Mouse (Mus musculus): ENCODE results near the gene Olfr145.

The Olfr145 gene

DNA sequence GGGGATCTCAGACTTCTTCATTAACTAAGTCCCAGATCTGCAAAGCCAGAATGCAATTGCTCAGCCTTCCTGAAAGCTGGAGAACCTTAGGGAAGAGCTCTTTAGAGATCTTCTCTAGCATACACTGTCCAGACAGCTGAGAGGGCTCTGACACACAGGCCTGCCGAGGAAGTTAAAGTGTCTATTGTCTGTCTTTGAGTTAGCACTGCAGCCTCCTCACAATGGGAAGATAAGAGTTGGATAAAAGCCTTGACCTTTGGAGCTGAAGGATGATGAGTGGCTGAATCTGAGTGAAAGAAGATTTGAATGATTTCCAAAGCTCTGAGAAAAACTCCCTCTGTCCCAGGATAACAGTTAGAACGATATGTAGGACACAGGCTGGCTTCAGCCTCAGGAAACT, at the start of gene Olfr145:
Gene Olfr145 (plus strand): TSS at position 64 of the 400 bp plus-strand sequence.
- DNase-seq: no peak

DNA sequence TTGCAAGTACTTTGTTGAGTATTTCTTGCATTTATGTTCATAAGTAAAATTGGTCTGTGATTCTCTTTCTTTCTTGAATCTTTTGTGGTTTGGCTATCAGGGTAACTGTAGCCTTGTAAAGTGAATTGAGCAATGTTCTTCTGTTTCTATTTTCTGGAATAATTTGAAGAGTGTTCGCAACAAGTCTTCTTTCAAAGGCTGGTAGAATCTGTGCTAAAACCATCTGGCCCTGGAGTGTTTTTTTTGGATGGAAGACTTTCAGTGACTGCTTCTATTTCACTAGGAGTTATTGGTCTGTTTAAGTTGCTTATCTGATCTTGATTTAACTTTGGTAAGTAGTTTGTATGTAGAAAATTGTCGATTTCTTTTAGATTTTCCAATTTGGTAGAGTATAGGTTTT, 47.3 kb upstream of the Olfr145 start:
- DNase-seq: no peak

DNA sequence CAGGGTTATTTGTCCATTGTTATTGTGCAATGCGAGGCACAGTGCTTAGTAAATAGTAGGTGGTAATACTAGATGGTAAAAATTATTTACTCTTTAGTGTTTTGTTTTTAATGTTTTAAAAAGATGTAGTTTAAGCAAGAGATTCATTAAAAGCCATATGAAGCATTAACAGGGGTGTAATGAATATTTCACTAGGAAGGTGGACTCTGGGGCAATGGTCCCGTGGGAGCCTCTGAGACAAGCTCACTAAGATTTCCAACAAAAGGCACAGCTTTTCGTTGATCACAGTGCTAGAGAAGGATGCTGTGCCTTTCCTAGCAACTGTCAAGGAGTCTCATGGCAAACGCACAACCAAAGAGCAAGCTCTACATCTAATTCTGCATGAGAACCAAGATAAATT, 42.6 kb upstream of the Olfr145 start, which contains the start of gene Olfr877:
Gene Olfr877 (plus strand): TSS at position 301 of the 400 bp plus-strand sequence.
- no peak for DNase-seq

DNA sequence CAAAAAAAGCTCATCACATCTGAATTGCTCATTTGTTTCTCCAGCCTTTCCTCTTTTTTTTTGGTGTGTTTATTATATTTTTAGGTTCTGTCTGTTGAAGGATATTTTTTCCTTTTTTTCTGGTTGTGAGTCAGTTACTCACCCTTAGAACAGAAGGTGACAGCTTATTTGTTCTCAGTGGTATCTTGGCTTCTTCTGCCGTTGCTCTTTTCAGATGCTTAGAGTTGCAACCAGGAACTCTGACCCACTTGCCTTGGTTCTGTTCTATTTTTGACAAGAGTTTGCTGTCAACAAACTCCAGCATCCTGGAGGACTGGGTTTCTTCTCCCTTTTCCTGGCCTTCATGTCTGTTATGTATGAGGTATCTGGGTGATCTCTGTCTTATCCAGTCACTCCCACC, 33.2 kb upstream of the Olfr145 start:
- DNase-seq: no peak

DNA sequence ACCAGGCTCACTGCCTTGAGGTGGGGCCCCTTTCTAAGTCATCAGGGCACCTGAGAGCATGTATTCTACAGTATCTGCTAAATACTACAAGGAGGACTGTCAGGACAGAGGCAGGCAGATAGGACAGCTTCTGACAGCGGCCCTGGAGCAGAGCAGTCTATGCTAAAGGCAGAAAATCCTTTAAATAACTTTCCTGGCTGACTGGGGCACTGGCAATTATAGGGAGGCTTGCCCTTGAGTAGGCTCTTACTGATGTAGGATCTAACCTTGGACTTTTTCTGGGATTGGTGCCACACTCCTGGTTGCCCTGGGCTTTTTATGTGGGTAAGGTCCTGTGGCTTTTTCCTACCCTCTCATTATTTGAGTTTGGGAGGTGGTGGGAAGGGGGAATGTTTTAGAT, 26.3 kb upstream of the Olfr145 start:
- DNase-seq: no peak

DNA sequence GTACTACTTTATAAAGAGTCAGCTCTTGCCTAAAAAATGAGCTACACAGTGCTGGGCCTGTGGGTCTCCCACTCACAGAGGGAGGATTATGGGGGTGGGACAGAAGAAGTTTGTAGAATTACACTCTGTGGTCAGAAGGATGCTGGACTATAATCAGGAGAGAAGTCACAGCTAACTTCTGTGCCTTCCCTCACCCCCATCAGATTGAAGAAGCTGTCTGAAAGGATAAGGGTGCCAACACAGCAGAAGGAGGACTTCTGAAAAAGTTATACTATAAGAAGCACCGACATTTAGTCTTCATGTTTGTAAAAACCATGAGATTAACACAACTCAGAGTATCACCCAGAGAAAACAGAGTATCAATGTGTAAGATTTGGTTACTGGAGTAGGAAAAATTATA, 25.4 kb upstream of the Olfr145 start:
- no peak for DNase-seq

DNA sequence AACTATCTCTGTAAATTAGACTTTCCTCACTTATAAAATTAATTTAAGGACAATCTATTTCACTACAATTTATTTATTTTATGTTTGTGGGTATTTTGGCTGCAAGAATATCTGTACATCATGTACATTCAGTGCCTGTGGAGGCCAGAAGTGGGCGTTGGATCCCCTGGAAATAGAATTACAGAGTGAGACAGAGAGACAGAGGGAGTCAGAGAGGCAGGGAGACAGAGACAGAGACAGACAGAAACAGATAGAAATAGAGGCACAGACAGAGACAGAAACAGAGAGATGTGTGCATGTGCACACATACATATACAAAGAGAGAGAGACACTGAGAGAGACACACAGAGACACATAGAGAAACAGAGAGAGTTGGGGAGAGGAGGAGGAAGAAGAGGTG, 25.0 kb upstream of the Olfr145 start:
- DNase-seq: no peak

DNA sequence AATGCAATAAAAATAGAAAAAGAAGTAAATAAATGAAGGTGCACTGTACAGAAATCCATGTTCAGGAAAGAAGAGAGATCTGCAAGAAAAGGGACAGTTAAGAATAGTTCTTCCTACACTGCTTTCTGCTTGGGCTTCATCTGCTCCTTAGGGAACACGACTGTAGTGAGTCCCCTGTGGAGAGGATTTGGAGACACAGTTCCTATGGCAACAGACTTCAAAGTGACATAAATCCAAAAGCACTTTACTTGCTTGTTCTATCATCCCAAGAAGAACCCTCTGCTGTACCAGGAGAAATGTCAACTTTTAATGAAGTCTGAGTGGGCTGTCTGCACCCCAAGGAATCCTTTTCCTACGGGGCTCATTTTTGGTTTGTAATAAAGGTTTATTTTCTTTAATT, 5.6 kb upstream of the Olfr145 start:
- peak; percentile 10 for DNase-seq

DNA sequence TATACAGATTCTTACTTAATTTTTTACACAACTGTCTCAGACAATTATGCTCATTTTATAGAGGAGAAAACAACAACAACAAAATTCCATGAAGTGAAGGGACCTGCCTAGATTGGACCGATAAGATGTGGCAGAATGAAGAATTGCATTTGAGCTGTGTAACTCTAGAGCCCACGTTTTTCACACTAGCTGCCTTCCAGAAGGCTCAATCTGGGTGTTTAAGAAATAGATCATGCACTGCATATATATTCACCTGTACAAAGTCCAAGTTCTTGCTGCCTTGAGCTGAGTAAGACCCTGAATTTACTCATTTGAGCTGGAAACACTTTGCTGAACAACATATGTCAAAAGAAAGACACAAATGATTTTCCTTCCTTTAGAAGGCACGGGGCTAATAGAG, 9.0 kb downstream of the Olfr145 start:
- DNase-seq: no peak

DNA sequence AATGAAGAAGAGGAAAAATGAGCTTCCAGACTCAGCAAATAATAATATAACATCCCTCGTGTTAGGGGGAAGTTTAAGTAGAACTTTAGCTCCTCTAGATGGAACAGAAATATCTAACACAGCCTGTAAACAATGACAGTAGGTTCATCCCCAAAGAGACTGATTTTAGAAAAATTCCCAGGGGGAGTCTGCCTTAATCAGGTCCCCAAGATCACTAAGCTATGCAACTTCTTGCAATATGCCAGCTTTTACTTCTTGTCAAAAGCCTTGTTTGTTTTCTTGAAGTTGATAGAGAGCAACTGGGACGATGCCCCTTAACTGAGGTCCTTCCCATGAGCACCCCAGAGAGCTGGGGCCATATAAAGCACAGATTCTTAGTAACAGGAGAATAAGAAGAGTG, 21.0 kb downstream of the Olfr145 start, which contains the start of gene Olfr878:
Gene Olfr878 (plus strand): TSS at position 301 of the 400 bp plus-strand sequence.
- DNase-seq: no peak

DNA sequence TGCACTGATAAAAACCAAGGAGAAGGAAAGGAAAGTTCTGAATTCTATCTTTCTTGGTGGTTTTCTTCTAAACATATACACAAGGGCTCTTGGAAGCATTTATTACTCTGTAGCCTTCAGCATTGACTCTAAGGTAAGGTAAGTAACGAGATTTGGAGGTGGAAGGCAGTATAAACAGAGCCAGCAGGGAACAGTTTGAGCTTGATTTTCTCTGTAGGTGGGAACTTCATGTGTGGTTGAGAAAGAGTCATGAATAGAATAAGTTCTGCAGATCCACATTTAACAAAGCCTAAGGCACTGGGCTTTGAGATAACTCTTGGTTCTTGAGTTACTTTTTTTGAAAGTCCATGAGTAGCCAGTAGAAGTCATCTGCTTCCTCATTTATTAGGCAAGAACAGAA, 21.5 kb downstream of the Olfr145 start:
- no peak for DNase-seq

DNA sequence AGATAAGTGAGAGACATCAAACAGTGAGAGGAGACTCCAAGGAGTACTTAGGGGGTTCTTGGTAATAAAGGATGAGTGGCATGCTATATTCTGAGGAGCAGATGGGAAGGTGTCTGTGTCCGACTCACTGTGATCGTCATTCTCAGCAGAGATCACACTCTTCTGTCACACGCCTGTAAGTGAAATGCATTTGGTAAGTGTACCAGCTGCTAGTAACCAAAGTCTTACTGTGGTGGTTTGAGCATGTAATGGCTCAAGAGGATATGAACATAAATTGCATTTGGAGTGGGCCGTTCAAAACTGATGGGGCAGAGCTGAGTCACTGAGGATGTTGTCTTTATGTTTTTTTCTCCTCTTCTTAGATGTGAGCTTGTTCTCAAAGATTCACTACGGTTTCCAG, 27.7 kb downstream of the Olfr145 start:
- DNase-seq: no peak

DNA sequence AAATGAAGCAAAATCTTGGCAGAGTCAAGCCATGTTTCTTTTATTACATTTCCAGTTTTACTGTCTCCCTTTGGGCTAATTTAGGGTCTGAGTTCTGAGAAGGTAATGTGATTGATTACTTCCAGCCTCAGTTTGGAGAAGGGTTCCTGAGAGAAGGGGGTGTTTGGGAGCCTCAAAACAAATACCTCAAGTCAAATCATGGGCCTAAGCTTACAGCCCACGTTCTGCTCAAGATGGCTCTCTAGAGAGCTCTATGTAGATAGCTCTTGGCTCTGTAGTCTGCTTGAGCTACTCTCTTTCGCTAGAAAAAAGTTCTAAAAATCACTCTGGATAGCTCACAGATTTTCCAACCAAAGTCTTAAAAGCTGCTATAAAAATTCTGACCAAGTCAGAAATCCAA, 28.9 kb downstream of the Olfr145 start:
- DNase-seq: no peak

DNA sequence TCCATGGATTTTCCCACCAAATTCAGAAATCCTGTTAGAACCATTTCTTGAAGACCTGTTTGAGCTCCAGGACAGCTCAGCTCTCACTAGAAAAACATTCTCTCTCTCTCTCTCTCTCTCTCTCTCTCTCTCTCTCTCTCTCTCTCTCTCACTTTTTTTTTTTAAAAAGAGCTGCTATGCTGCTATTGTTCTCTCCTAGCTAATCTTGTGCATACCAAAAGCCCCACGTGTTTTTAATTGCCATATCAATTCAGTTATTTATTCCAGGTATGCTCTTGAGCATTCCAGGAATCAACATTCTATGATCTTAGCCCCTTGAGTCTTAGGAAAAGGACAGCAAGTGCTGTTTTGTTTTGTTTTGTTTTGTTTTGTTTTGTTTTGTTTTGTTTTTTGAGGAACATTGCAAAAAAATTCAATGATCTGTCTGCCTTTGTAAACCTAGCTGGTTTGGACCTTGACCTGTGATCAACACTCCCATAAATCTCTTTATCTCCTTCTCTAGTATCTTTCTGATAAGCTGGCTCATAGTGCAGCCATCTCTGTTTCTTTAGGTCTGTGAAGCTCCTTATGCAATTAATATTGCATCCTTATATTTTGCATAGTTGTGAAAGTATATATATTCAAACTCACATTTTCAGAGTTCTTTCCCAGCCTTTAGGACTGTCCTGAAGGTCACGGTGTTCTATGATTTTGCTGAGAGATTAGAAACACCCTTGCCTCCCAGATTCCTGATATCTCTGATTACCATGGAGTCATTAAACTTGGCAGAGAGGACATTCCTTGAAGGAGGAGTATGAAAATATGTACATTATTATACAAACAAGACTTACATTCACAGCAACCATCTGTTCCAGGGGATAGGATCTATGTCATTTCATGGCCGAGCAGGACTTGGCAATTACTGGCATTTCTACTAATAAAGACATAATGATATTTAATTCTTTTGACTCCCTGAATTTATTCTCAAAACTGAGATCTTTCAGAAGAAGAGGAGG, 29.8 kb downstream of the Olfr145 start:
- no peak for DNase-seq

DNA sequence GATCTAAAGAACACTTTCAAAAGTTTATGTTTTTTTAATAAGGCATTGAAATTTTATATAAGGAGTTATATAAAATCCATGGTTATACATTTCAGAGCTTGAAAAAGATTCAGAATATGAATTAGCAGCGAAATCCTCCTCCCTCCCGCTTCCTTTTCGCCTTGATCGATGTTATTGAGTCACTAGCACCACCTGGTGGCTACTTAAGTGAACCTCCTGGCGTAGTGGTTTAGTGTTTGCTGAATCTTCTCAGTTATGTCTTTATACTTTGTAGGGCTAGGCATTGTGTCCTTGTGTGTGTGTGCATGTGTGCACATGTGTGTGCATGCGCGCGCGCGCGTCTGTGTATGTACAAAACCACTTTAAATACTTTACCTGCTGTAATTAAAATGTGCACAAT, 36.0 kb downstream of the Olfr145 start:
- peak; percentile 85 for DNase-seq

DNA sequence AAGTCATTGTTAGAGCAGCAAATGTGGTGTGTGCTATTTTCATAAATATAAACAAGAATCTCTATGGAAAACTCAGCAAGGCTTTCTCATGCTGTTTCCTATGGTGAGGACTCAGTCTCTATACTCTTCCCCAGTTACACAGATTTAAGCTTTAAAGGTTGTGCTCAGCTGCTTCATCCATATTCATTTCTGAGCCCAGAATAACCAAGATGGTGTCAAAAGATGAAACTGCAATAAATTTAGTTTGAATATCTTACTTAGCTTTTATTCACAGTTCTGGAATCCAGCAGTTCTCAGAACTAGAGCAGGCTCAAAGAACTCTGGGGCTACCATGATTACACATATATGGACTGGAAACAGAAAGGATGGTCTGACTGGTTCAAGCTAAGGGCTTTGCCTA, 37.6 kb downstream of the Olfr145 start:
- no peak for DNase-seq

DNA sequence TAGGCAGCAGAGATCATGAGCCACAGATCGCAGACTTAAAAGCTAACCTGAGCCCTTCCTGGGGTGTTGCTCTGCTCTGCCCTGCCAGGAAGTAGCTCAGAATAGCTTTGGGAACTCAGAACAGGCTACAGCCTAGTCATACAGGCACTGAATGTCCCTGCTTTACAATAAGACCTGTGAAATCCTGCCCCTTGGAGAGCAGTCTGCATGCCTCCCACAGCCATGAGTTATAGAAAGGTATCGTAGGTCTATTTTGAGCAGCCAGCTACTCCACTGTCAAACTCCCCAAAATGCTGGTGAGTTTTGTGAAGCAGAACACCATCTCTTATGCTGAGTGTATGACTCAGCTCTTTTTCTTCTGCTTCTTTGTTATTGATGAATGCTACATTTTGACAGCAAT, 44.6 kb downstream of the Olfr145 start:
- no peak for DNase-seq
